Mouse (Mus musculus) retina, adult 2 months (tissue): ENCODE results near the gene Kcna2.

Source experiments
- DNase-seq: peaks from one replicate; pipeline ENCODE4 v3.0.0-alpha.2; 2012; ENCODE audit warnings: low read depth, low spot score

The Kcna2 gene

DNA sequence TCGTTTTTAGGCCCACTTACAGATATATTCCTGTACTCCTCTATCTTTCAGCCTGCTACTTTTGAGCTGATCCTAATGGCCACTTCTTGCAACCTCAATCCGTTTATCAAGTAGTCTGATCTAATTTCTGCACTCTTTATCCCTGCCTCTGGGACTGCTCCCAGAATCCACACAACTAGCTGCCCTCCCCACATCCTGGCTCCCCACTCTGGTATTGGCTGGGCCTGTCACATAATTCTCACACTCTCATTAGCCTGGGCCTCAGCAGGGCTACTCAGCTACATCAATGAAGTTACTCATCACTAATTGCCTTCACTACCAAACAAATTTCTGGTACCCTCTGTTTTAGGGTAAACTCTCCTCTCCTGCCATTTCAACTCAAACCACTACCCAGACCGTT, 49.5 kb downstream of the Kcna2 start:
- DNase-seq: no peak

DNA sequence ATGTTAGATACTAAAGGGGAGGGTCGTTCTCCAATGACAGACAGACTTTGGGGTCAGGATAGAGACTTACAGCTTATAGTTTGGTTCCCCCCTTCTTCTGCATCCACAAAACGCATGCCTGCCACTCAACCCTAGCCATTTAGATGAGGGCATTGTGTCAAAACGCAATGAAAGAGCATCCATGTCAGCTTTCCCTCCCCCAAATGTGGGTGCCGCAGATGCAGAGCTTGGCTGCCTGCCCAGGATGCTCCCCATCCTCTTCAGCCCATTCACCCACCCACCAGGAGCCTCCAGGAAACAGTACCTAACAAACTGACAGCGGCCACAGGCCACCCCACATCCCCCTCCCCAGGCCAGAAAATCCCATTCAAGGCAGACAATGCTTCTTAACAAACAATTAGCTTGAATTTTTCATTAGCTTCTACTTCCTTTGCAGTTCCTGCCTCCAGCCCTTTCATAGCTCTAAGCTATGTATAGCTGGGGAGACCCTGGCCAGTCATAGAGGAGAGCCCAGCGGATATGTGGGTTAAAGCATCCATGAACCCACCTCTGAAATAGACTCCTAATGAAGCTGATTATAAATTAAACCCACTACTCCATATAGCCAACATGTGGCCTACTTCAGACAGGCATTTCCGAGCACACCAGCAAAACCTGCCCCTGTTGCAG, 50.1 kb downstream of the Kcna2 start:
- no peak for DNase-seq

DNA sequence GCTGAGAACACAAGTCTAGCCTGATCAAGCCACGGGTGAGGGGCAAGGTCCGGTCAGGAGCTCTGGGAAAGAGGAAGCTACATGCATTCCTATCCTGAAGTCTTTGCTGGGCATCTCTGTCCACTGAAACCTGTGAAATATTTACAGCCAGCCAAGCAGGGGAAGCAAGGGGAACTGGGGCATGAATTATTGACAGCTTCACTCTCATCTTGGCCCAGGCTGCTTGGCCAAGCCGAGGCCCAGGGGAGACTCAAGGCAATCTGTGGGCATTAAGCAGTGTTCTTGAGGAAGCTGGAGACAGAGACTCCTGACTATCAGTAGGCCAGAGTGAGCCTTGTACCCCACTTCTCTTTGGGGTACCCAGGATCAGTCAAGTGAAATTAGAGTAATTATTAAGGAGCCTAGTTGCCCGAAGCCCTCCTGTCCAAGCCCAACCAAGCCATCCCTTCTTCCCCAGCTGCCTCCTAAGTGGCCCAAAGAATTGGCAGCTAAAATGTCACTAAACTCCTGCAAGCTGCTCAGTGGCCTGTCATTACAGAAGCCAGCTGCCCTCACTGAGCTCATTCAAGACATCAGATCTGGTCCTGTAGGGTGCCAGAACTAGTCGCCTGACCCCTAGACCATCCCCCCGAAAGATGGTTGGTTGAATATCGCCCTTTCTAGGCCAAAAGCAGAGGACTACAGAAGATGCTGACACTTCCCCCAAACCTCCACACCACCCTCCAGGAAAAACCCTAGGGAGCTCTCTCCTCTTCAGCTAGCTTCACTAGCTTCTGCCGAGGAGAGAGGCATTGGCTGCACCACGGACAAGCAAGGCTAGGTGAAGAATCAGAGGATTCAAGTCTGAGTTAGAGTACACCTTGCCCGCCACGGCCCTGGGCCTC, 53.1 kb downstream of the Kcna2 start:
- DNase-seq: no peak

DNA sequence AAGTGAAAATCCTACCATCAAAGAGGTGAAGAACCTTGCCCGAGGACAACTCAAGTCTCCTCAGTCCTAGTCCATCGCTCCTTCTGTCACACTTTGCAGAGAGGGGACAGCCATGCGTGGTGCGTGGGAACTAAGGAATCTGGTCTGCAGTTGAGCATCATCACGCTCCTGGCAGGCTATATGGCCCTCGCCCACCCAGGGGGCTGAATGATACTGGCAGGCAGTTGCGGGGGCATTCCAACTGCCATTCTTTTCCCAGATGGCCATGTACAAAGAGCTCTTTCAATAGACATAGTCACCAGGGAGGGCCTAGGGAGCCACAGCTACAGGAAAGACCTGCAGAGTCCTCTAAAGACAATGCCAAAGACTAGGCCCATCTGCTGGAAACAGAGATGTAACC, 57.9 kb downstream of the Kcna2 start:
- DNase-seq: no peak

DNA sequence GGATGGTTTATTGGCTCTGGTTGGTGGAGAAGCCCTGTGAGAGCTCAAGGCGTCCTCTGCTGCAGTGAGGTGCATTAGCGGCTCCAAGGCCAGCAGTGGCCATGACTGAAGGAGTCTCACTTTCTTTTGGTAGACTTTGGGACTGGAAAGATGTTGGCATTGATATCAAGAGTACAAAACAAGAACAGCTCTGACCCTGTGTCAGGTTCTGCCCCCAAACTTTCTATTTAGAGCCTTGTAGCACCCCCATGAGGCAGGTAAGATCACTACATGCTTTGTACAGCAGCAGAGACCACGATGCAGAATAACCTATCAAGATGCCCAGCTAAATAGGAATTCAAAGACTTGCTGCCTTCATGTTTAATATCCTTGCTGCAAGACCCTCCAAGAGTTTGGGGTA, 58.5 kb downstream of the Kcna2 start:
- DNase-seq: no peak

DNA sequence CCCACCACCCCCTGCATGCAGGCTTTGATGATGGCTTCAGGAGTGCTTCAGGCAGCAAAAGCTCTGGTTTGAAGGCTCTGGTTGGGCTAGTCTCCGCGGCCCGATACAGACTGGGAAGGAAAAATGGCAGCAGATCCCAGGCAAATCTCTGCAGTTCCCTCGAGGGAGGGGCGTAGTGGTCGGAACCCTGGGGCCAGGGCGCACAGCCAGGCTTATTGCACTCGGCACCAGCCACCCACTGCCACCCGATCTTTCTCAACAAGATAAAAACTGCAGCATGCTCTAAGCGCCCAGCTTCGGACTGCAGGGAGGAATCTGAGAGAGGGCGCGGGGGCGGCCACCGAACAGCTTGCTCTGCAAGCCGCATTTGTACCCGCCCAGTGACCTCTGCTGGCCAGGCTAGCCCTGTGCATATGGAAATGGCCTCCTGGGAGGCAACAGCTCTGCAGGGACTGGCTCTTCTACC, 58.9 kb downstream of the Kcna2 start:
- no peak for DNase-seq

DNA sequence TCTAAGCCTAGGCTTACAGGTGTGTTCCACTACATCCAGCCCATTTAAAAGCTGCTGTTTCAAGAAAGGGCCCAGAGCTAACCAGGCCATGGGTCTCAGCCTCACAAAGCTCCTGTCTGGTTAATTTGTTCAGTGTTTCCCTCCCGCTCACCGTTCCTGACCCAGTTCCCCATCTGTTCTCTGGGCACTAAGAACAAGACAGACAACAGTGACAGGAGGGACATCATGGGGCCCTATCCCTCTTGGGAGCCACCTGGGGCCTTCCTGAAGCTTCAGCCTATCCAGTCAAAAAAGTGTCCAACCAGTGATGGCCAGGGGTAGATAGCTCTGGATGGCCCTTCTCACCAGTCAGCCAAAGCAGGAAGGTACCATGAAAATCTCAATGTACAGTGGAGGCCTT, 61.8 kb downstream of the Kcna2 start:
- DNase-seq: no peak
